Mouse (Mus musculus): ENCODE results near the gene Krt35.

Krt35 gene

GRCm38 (mm10) chr11:100096141-100096540 lies at the start of gene Krt35:
Gene Krt35 (minus strand): TSS chr11:100096241.
- no peak for DNase-seq

GRCm38 (mm10) chr11:100145104-100145503 lies 49.1 kb upstream of the Krt35 start:
- no peak for DNase-seq

GRCm38 (mm10) chr11:100140966-100141365 lies 44.9 kb upstream of the Krt35 start:
- DNase-seq = no peak

- DNase-seq = no peak
Observed at GRCm38 (mm10) chr11:100139391-100139790, 43.4 kb upstream of the Krt35 start.

- no peak for DNase-seq
Observed at GRCm38 (mm10) chr11:100138809-100139208, 42.8 kb upstream of the Krt35 start.

GRCm38 (mm10) chr11:100137693-100138092 lies 41.7 kb upstream of the Krt35 start:
- no peak for DNase-seq

- no peak for DNase-seq
Observed at GRCm38 (mm10) chr11:100136559-100136958, 40.5 kb upstream of the Krt35 start.

GRCm38 (mm10) chr11:100135731-100136130 lies 39.7 kb upstream of the Krt35 start, which contains the start of gene Krt15:
Gene Krt15 (minus strand): TSS chr11:100135928.
- no peak for DNase-seq

GRCm38 (mm10) chr11:100124901-100125300 lies 28.9 kb upstream of the Krt35 start:
- DNase-seq = no peak

GRCm38 (mm10) chr11:100121466-100121865 lies 25.4 kb upstream of the Krt35 start, which contains the start of gene Krt13:
Gene Krt13 (minus strand): TSS chr11:100121566.
- DNase-seq = no peak

- no peak for DNase-seq
Observed at GRCm38 (mm10) chr11:100120331-100120730, 24.3 kb upstream of the Krt35 start.

- no peak for DNase-seq
Observed at GRCm38 (mm10) chr11:100113742-100114029, 17.6 kb upstream of the Krt35 start.

- DNase-seq = no peak
Observed at GRCm38 (mm10) chr11:100112935-100113741, 17.1 kb upstream of the Krt35 start.

GRCm38 (mm10) chr11:100105576-100106122 lies 9.6 kb upstream of the Krt35 start, which contains the start of gene Krt36:
Gene Krt36 (minus strand): TSS chr11:100105626.
- DNase-seq = no peak

- no peak for DNase-seq
Observed at GRCm38 (mm10) chr11:100102693-100103429, 6.8 kb upstream of the Krt35 start.

- no peak for DNase-seq
Observed at GRCm38 (mm10) chr11:100100391-100100790, 4.3 kb upstream of the Krt35 start.

GRCm38 (mm10) chr11:100097819-100098218 lies 1.8 kb upstream of the Krt35 start:
- DNase-seq = no peak

- no peak for DNase-seq
Observed at GRCm38 (mm10) chr11:100088378-100089025, 7.5 kb downstream of the Krt35 start.

GRCm38 (mm10) chr11:100087861-100088260 lies 8.2 kb downstream of the Krt35 start, which contains the start of gene Krt32:
Gene Krt32 (minus strand): TSS chr11:100088226.
- DNase-seq = no peak

GRCm38 (mm10) chr11:100073873-100074272 lies 22.2 kb downstream of the Krt35 start:
- DNase-seq = no peak

- no peak for DNase-seq
Observed at GRCm38 (mm10) chr11:100067293-100068036, 28.6 kb downstream of the Krt35 start.
